Mouse (Mus musculus) CH12.LX (cell line): ENCODE measurements at regions not wholly inside any gene's neighbourhood (a gene's known extent, or its start where the extent isn't known, plus 50 kb on each side); places are given as distances from the start of the nearest gene placed in this dataset.
"Not testable (repeated sequence)": the region's sequence is repeated elsewhere in the genome, so short reads cannot be mapped to it uniquely, and the experiment has no call there.

Source experiments
- DNase-seq: peaks from one replicate; pipeline ENCODE4 v3.0.0-alpha.2; 2013; ENCODE audit errors: extremely low read depth
- H3K27ac ChIP-seq: 2 replicates; pipeline ENCODE4 v1.5.1; 2012; ENCODE audit warnings: low read depth, mild to moderate bottlenecking, control low read depth, moderate library complexity; ENCODE audit not compliant: insufficient read depth
- H3K27me3 ChIP-seq: replicated peaks from 2 replicates; pipeline ENCODE3; 2012; ENCODE audit warnings: inconsistent platforms
- H3K36me3 ChIP-seq, 2 experiments: replicated peaks in 1 of 2; 2 replicates each; pipeline versions ENCODE3 to v1.6.1; 2012; ENCODE audit warnings: inconsistent platforms in 1 of 2, low read length in 1 of 2, mild to moderate bottlenecking in 1 of 2, mixed read lengths in 1 of 2, moderate library complexity in 1 of 2; ENCODE audit not compliant: control insufficient read depth in 1 of 2, insufficient read depth in 1 of 2
- H3K4me1 ChIP-seq, 2 experiments: 2 replicates each; pipeline ENCODE4 v1.6.1; 2012; ENCODE audit warnings: inconsistent platforms in 1 of 2, moderate library complexity in 1 of 2; ENCODE audit not compliant: insufficient read depth in 2 of 2, control insufficient read depth in 1 of 2
- H3K4me2 ChIP-seq: 2 replicates; pipeline ENCODE4 v1.6.1; 2012; ENCODE audit warnings: low read depth, mild to moderate bottlenecking, control low read depth; ENCODE audit not compliant: poor library complexity, insufficient read depth, severe bottlenecking
- H3K4me3 ChIP-seq, 3 experiments: fragments of 150-350 bp in 1 of 3; sonication (generic) in 1 of 3; replicated peaks in 1 of 3; 2 replicates each; pipeline versions ENCODE3 to v1.5.1; 2011 to 2012; ENCODE audit warnings: low read depth in 2 of 3, low read length in 2 of 3, mild to moderate bottlenecking in 2 of 3, moderate library complexity in 2 of 3, control low read depth in 1 of 3, improper control_type of control experiment in 1 of 3, inconsistent platforms in 1 of 3, mixed read lengths in 1 of 3; ENCODE audit not compliant: poor library complexity in 1 of 3
- H3K79me2 ChIP-seq: replicated peaks from 2 replicates; pipeline ENCODE4 v1.6.1; 2012; ENCODE audit warnings: mild to moderate bottlenecking, moderate library complexity; ENCODE audit not compliant: control insufficient read depth, poor library complexity, insufficient read depth, severe bottlenecking; ENCODE audit errors: extremely low read depth
- H3K9ac ChIP-seq: 2 replicates; pipeline ENCODE4 v1.6.1; 2012; ENCODE audit warnings: low read depth, mild to moderate bottlenecking, control low read depth, moderate library complexity; ENCODE audit not compliant: insufficient read depth
- H3K9me3 ChIP-seq: replicated peaks from 2 replicates; pipeline ENCODE3; 2012; ENCODE audit warnings: low read length, inconsistent platforms, mixed read lengths
- CHD2 ChIP-seq: IDR thresholded peaks from 2 replicates; pipeline ENCODE4 v1.6.1; 2011; ENCODE audit warnings: low read length, improper control_type of control experiment
- ELF1 ChIP-seq: IDR thresholded peaks from 2 replicates; pipeline ENCODE4 v1.6.1; 2014; ENCODE audit warnings: low read depth, mild to moderate bottlenecking, inconsistent platforms, low read length, improper control_type of control experiment
- EP300 ChIP-seq: IDR thresholded peaks from 2 replicates; pipeline ENCODE4 v1.6.1; 2011; ENCODE audit warnings: low read length, improper control_type of control experiment
- IRF4 ChIP-seq: IDR thresholded peaks from 2 replicates; pipeline ENCODE4 v1.6.1; 2014; ENCODE audit warnings: low read depth, mild to moderate bottlenecking, inconsistent platforms, low read length, improper control_type of control experiment
- JUN ChIP-seq: IDR thresholded peaks from 2 replicates; pipeline ENCODE4 v1.6.1; 2011; ENCODE audit warnings: low read depth, mild to moderate bottlenecking, low read length, improper control_type of control experiment, moderate library complexity; ENCODE audit not compliant: insufficient read depth
- MAFK ChIP-seq: IDR thresholded peaks from 2 replicates; pipeline ENCODE4 v1.6.1; 2011; ENCODE audit warnings: low read length, improper control_type of control experiment; ENCODE audit not compliant: insufficient replicate concordance
- MEF2A ChIP-seq: IDR thresholded peaks from 2 replicates; pipeline ENCODE4 v1.6.1; 2014; ENCODE audit warnings: low read depth, mild to moderate bottlenecking, inconsistent platforms, low read length, improper control_type of control experiment, borderline replicate concordance
- ZNF384 ChIP-seq: IDR thresholded peaks from 2 replicates; pipeline ENCODE4 v1.6.1; 2012; ENCODE audit warnings: low read depth, low read length, improper control_type of control experiment, inconsistent platforms
- dilution Hi-C: fragments of 300-500 bp; cut with MboI; formaldehyde crosslinking; loops from 2 replicates; pipeline ENCODE4 v1.14.3; 2020; ENCODE audit warnings: low sequenced_read_pairs; ENCODE audit not compliant: extremely low pct_unique_long_range_greater_than_20kb, extremely low pct_ligation_motif_present
- in situ Hi-C: fragments of 300-500 bp; cut with MboI; formaldehyde crosslinking; loops from 3 replicates; pipeline ENCODE4 v1.14.3; 2019; ENCODE audit warnings: low sequenced_read_pairs, low pct_ligation_motif_present, low pct_unique_long_range_greater_than_20kb, mixed read lengths

GRCm38 (mm10) chr1:147187251-147188025 lies 692.9 kb downstream of the Brinp3 start:
- DNase-seq: no peak
- in situ Hi-C loops (no loop called here), dilution Hi-C loops (no loop called here)
- Histone ChIP-seq H3K27me3 (no peaks in the 10 kb centered on the region), H3K4me3 (no peak overlapping the region), H3K9me3 (peaks cover 12% of the 10 kb centered on the region), H3K27ac (no peak overlapping the region), H3K79me2 (no peaks in the 10 kb centered on the region), H3K4me1 (no peaks in the 10 kb centered on the region), H3K9ac (no peak overlapping the region), H3K36me3 (no peaks in the 10 kb centered on the region), H3K4me2 (no peak overlapping the region)
- no peak for TF ChIP-seq MAFK
- no peak for TF ChIP-seq ZNF384
- TF ChIP-seq CHD2: no peak
- no peak for TF ChIP-seq ELF1

GRCm38 (mm10) chr1:147199959-147200358 lies 705.4 kb downstream of the Brinp3 start:
- H3K79me2 ChIP-seq, H3K4me1 ChIP-seq, H3K9ac ChIP-seq, H3K27me3 ChIP-seq, H3K9me3 ChIP-seq, H3K4me3 ChIP-seq, H3K36me3 ChIP-seq, H3K4me2 ChIP-seq, dilution Hi-C loops, DNase-seq, H3K27ac ChIP-seq, in situ Hi-C loops: not testable (repeated sequence)

- dilution Hi-C loops, H3K9ac ChIP-seq, H3K4me2 ChIP-seq, H3K36me3 ChIP-seq, H3K27ac ChIP-seq, H3K27me3 ChIP-seq, H3K4me1 ChIP-seq: not testable (repeated sequence)
- TF ChIP-seq IRF4: peak; percentile 80; the same call in 1 of the 2 replicates
- peak; percentile 42; the same call in 1 of the 2 replicates for TF ChIP-seq JUN
- TF ChIP-seq MEF2A: 0 out of 2 replicates have a peak, but pooled peaks have one; percentile 33
- peak; percentile 73 for TF ChIP-seq EP300
- TF ChIP-seq, all 38 proteins: peak for 4; not testable (repeated sequence) for 34
- H3K9me3 ChIP-seq, H3K4me3 ChIP-seq, H3K79me2 ChIP-seq, in situ Hi-C loops, DNase-seq: not testable (repeated sequence)
These were observed 720.3 kb downstream of the Brinp3 start for GRCm38 (mm10) chr1:147214890-147215289.
